Mouse (Mus musculus) heart, embryonic 13.5 days (tissue): ENCODE data around the gene Arhgef3. TPM values are rescaled to one million over a fixed set of nuclear protein-coding genes. Genes with fewer than 3 reads are reported as not detected.

Experiments
- ATAC-seq: fragments of 200-750 bp; cut with Nextera tagmentation; 2 replicates; pipeline ENCODE4 v1.8.0; 2017; ENCODE audit warnings: moderate TSS enrichment; ENCODE audit not compliant: insufficient number of reproducible peaks, low FRiP score, low TSS enrichment; ENCODE audit errors: extremely low read depth
- H3K27ac ChIP-seq: fragments of 300-500 bp; sonication (generic); replicated peaks from 2 replicates; pipeline ENCODE4 v1.5.1; 2015; ENCODE audit warnings: moderate library complexity, mild to moderate bottlenecking, inconsistent platforms
- H3K27me3 ChIP-seq: fragments of 300-500 bp; sonication (generic); replicated peaks from 2 replicates; pipeline ENCODE4 v1.6.1; 2015; ENCODE audit warnings: mild to moderate bottlenecking, inconsistent platforms
- H3K36me3 ChIP-seq: fragments of 300-500 bp; sonication (generic); 2 replicates; pipeline ENCODE4 v1.6.1; 2015; ENCODE audit warnings: mild to moderate bottlenecking, inconsistent platforms
- H3K4me1 ChIP-seq: fragments of 300-500 bp; sonication (generic); 2 replicates; pipeline ENCODE4 v1.6.1; 2015; ENCODE audit warnings: inconsistent platforms
- H3K4me2 ChIP-seq: fragments of 300-500 bp; sonication (generic); 2 replicates; pipeline ENCODE4 v1.6.1; 2015; ENCODE audit warnings: inconsistent platforms, mild to moderate bottlenecking, moderate library complexity
- H3K4me3 ChIP-seq: fragments of 300-500 bp; sonication (generic); 2 replicates; pipeline ENCODE4 v1.5.1; 2015; ENCODE audit warnings: moderate library complexity, mild to moderate bottlenecking, inconsistent platforms
- H3K9ac ChIP-seq: fragments of 300-500 bp; sonication (generic); 2 replicates; pipeline ENCODE4 v1.6.1; 2015; ENCODE audit warnings: inconsistent platforms, mild to moderate bottlenecking, moderate library complexity
- H3K9me3 ChIP-seq: fragments of 300-500 bp; sonication (generic); 2 replicates; pipeline ENCODE4 v1.6.1; 2016; ENCODE audit warnings: inconsistent platforms
- WGBS: fragments of 180-500 bp; shearing (Covaris S2); methylation state at CpG from one replicate; pipeline ENCODE4 v1.1.7; 2015; ENCODE audit warnings: mixed read lengths; 5-methylcytosine and 5-hydroxymethylcytosine counted together
- polyA plus RNA-seq: library from polyadenylated mRNA; unstranded; fragments of >200 nt; fragmentation: Nextera tagmentation; extraction: Ambion mirVana; gene quantifications from 2 replicates; pipeline ENCODE4 v1.2.1, GENCODE M21; 2015

Arhgef3 gene
- polyA plus RNA-seq, 1 experiment from 2014 or later = 13.2 TPM

GRCm38 (mm10) chr14:27341486-27341885 is 226.8 kb downstream of the Arhgef3 start:
- H3K9ac ChIP-seq = no peak overlapping the region
- no peaks in the 10 kb centered on the region for H3K9me3 ChIP-seq
- no peak overlapping the region for H3K4me3 ChIP-seq
- H3K27me3 ChIP-seq = peaks cover 7% of the 10 kb centered on the region
- whole genome bisulfite sequencing = 49% methylated on average over 5 of the region's 5 CpGs
- peaks cover 47% of the 10 kb centered on the region for H3K4me1 ChIP-seq
- H3K27ac ChIP-seq = peak overlapping the region; percentile 45
- no peak overlapping the region for H3K4me2 ChIP-seq
- H3K36me3 ChIP-seq = peaks cover 6% of the 10 kb centered on the region
- ATAC-seq = no peak

- Histone ChIP-seq H3K36me3 (peaks cover 6% of the 10 kb centered on the region), H3K9ac (no peak overlapping the region), H3K9me3 (no peaks in the 10 kb centered on the region), H3K27ac (no peak overlapping the region), H3K4me2 (no peak overlapping the region), H3K4me3 (no peak overlapping the region), H3K4me1 (peaks cover 43% of the 10 kb centered on the region), H3K27me3 (peaks cover 1% of the 10 kb centered on the region)
- ATAC-seq = no peak
- 80% methylated on average over 2 of the region's 2 CpGs for WGBS
Measured at GRCm38 (mm10) chr14:27342451-27342850, 227.8 kb downstream of the Arhgef3 start.

- H3K4me2 ChIP-seq = no peak overlapping the region
- H3K9ac ChIP-seq = no peak overlapping the region
- no peak overlapping the region for H3K4me3 ChIP-seq
- H3K4me1 ChIP-seq = peaks cover 62% of the 10 kb centered on the region
- H3K27ac ChIP-seq = no peak overlapping the region
- no peaks in the 10 kb centered on the region for H3K27me3 ChIP-seq
- WGBS = 86% methylated on average over 4 of the region's 4 CpGs
- peaks cover 6% of the 10 kb centered on the region for H3K36me3 ChIP-seq
- no peak for ATAC-seq
- no peaks in the 10 kb centered on the region for H3K9me3 ChIP-seq
Measured at GRCm38 (mm10) chr14:27344250-27344990, 229.7 kb downstream of the Arhgef3 start.

- Histone ChIP-seq H3K36me3 (peaks cover 6% of the 10 kb centered on the region), H3K4me3 (no peak overlapping the region), H3K4me1 (peaks cover 68% of the 10 kb centered on the region), H3K27ac (0 out of 2 replicates have a peak overlapping the region, but pooled peaks have one; percentile 16), H3K9ac (no peak overlapping the region), H3K27me3 (no peaks in the 10 kb centered on the region), H3K4me2 (no peak overlapping the region), H3K9me3 (no peaks in the 10 kb centered on the region)
- WGBS = 68% methylated on average over 7 of the region's 7 CpGs
- no peak for ATAC-seq
Measured at GRCm38 (mm10) chr14:27345051-27345885, 230.6 kb downstream of the Arhgef3 start.

- Histone ChIP-seq H3K4me2 (no peak overlapping the region), H3K9ac (no peak overlapping the region), H3K36me3 (peaks cover 6% of the 10 kb centered on the region), H3K9me3 (no peaks in the 10 kb centered on the region), H3K27ac (peak overlapping the region; percentile 59; the same call in 1 of the 2 replicates), H3K27me3 (no peaks in the 10 kb centered on the region), H3K4me1 (peaks cover 68% of the 10 kb centered on the region), H3K4me3 (no peak overlapping the region)
- ATAC-seq = no peak
- WGBS = 58% methylated on average over 3 of the region's 3 CpGs
Measured at GRCm38 (mm10) chr14:27347224-27347623, 232.5 kb downstream of the Arhgef3 start.

- Histone ChIP-seq H3K4me2 (no peak overlapping the region), H3K4me3 (no peak overlapping the region), H3K27me3 (no peaks in the 10 kb centered on the region), H3K9ac (no peak overlapping the region), H3K4me1 (peaks cover 69% of the 10 kb centered on the region), H3K36me3 (peaks cover 6% of the 10 kb centered on the region), H3K27ac (peak overlapping the region; percentile 59; the same call in 1 of the 2 replicates), H3K9me3 (no peaks in the 10 kb centered on the region)
- no peak for ATAC-seq
- 71% methylated on average over 5 of the region's 5 CpGs for WGBS
Measured at GRCm38 (mm10) chr14:27347666-27348065, 233.0 kb downstream of the Arhgef3 start.

- no peak overlapping the region for H3K9ac ChIP-seq
- H3K4me3 ChIP-seq = no peak overlapping the region
- ATAC-seq = no peak
- peaks cover 73% of the 10 kb centered on the region for H3K4me1 ChIP-seq
- H3K4me2 ChIP-seq = no peak overlapping the region
- no peaks in the 10 kb centered on the region for H3K9me3 ChIP-seq
- H3K27me3 ChIP-seq = no peaks in the 10 kb centered on the region
- WGBS = 84% methylated on average over 2 of the region's 2 CpGs
- peaks cover 6% of the 10 kb centered on the region for H3K36me3 ChIP-seq
- peak overlapping the region; percentile 87 for H3K27ac ChIP-seq
Measured at GRCm38 (mm10) chr14:27348088-27348487, 233.4 kb downstream of the Arhgef3 start.

- peaks cover 5% of the 10 kb centered on the region for H3K36me3 ChIP-seq
- no peak for ATAC-seq
- H3K4me3 ChIP-seq = no peak overlapping the region
- H3K9ac ChIP-seq = no peak overlapping the region
- H3K27me3 ChIP-seq = no peaks in the 10 kb centered on the region
- peak overlapping the region; percentile 87 for H3K27ac ChIP-seq
- H3K4me1 ChIP-seq = peaks cover 75% of the 10 kb centered on the region
- no peaks in the 10 kb centered on the region for H3K9me3 ChIP-seq
- H3K4me2 ChIP-seq = no peak overlapping the region
- WGBS = 74% methylated on average over 4 of the region's 4 CpGs
Measured at GRCm38 (mm10) chr14:27348656-27349055, 234.0 kb downstream of the Arhgef3 start.

GRCm38 (mm10) chr14:27349120-27349519 is 234.4 kb downstream of the Arhgef3 start:
- H3K4me1 ChIP-seq = peaks cover 75% of the 10 kb centered on the region
- H3K27ac ChIP-seq = peak overlapping the region; percentile 87
- WGBS = 30% methylated on average over 3 of the region's 3 CpGs

GRCm38 (mm10) chr14:27349828-27350729 is 235.4 kb downstream of the Arhgef3 start:
- H3K4me3 ChIP-seq = no peak overlapping the region
- H3K9ac ChIP-seq = no peak overlapping the region
- no peaks in the 10 kb centered on the region for H3K9me3 ChIP-seq
- H3K27me3 ChIP-seq = no peaks in the 10 kb centered on the region
- H3K36me3 ChIP-seq = no peaks in the 10 kb centered on the region
- 0 out of 2 replicates have a peak overlapping the region, but pooled peaks have one; percentile 3 for H3K4me2 ChIP-seq
- peak overlapping the region; percentile 87 for H3K27ac ChIP-seq
- no peak for ATAC-seq
- 41% methylated on average over 17 of the region's 17 CpGs for WGBS
- peaks cover 72% of the 10 kb centered on the region for H3K4me1 ChIP-seq

More at GRCm38 (mm10) chr14:27349120-27349519, 234.4 kb downstream of the Arhgef3 start:
- Histone ChIP-seq H3K9ac (no peak overlapping the region), H3K27me3 (no peaks in the 10 kb centered on the region), H3K9me3 (no peaks in the 10 kb centered on the region), H3K4me2 (no peak overlapping the region), H3K36me3 (peaks cover under 1% of the 10 kb centered on the region; the same call in 1 of the 2 replicates), H3K4me3 (no peak overlapping the region)
- no peak for ATAC-seq
